Mouse (Mus musculus) spleen, adult 18-20 months (tissue): Measurements from ENCODE around the gene Aldh9a1.

Source experiments
- DNase-seq, 2 experiments: peaks; one replicate each; pipeline ENCODE4 v3.0.0; 2022; ENCODE audit warnings: mixed read lengths in 2 of 2

Gene Aldh9a1

DNA sequence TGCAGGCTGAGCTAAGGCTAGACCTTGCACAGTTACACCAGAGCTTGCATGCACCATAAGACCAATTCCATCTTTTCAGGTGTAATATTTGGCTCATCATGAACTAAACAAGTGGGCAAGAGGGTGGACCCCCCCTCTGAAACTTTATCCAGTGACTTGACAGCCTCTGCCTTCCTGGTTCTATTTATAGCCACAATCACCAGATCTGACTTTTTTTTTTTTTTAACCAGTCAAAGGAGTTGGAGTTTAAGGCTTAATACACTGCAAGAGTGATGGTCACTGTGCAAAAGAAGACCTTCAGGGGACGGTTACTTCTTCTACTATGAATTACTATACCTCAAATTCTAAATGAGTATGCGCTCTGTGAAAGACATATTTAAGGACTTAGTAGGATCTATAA lies 35.4 kb downstream of the Aldh9a1 start:
- no peak for DNase-seq

DNA sequence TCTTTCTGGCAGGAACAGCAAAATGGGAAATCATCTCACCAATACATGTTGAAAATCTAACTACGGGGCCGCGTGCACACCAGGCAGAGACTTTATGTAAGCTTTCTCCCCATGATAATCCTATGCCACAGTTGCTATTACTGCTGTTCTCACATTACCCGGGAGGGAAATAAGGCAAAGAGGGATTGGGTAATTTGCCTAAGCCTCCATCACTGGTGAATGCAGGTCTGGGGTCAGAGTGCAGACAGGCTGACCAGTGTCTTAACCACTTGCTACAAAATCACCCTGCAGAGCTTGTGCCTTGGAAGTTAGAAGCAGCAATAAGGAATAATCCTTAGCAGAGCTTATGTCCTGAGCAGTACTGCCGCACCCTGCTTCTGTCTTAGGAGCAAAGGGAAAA lies 35.8 kb downstream of the Aldh9a1 start:
- no peak for DNase-seq

DNA sequence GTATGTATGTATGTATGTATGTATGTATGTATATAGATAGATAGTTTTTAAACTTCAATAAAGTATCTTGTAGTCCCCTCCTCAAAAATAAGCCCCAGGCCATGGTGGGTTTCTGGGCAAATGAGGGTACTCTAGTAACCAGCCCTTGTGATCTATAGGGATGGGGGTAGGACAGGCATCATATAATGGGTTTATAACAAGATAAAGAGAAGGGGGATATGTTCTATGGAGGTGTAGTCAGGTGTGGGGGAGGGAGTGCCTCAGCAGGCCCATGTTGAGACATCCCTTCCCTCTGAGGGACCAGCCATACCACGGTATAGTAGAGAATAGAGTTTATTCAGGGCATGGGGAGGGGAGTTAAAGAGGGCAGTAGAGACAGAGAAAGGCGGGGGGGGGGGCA lies 36.7 kb downstream of the Aldh9a1 start:
- no peak for DNase-seq

DNA sequence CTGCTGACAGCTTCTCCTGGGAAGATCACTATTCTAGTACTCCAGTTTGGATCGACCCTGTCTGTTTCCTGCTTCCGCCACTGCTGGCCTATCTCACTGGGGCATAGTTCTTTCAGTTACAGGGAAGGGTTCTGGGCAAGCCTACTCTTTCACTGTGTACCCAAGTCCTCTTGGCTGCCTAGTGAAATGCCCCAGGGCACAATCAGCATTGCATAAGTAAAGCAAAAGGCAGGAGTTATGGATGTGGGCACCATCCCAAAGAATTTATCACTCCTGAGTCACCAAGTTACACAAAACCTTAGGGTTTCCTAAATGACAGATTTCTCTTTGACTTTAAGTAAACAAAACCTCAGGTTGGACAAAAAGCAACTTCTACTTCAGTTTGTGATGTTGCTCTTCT lies 37.5 kb downstream of the Aldh9a1 start:
- DNase-seq: no peak

- DNase-seq: no peak
These were observed 38.0 kb downstream of the Aldh9a1 start for GRCm38 (mm10) chr1:167387796-167388195.

GRCm38 (mm10) chr1:167388571-167388970 lies 38.8 kb downstream of the Aldh9a1 start:
- no peak for DNase-seq

GRCm38 (mm10) chr1:167389584-167389983 lies 39.8 kb downstream of the Aldh9a1 start:
- no peak for DNase-seq

GRCm38 (mm10) chr1:167390381-167390780 lies 40.6 kb downstream of the Aldh9a1 start:
- no peak for DNase-seq

DNA sequence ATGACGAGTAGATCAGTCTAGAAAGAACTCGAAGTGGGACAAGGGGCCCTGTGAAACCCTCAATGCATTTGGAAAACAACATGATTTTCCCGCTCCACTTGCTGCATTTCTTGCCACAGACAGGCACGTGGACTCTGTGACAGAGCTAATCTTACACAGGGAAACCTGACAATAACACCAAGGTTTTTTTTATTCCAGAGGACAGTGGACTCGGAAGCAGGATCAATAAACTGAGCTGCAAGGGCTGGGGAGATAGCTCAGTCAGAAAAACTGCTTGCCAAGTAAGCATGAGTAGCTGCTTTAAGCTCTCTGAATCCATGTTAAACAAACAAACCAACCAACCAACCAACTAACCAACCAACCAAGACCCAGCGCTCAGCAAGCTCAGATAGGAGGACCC lies 41.5 kb downstream of the Aldh9a1 start:
- DNase-seq: no peak

DNA sequence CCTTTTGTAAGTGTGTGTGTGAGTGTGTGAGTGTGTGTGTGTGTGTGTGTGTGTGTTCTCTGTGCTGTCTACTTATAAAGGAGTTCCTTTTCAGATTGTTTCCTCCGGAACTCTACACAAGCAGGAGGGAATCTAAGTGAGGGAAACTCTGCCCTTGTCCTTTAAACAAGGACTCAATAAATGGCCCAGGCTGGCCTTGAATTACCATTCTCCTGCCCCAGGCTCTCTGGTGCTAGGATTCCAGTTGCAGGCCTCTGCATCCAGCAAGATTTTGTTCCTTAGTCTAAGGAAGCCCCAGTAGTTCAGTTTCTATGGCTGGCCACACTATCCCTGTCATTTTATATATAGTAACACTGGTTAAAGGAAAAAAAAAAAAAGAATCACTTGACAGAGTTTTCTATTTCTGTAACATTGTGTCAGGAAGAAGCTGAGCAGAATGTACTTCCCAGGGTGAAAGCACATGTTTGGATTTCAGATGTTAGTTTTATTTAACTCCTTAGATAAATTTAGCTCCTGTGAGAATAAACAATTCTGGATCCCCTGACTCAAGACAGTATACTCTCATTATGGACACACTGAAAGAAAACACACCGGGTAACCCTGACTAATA lies 42.3 kb downstream of the Aldh9a1 start:
- DNase-seq: no peak

GRCm38 (mm10) chr1:167392687-167393086 lies 42.9 kb downstream of the Aldh9a1 start:
- DNase-seq: no peak

- no peak for DNase-seq
These were observed 43.5 kb downstream of the Aldh9a1 start for GRCm38 (mm10) chr1:167393281-167393680.

DNA sequence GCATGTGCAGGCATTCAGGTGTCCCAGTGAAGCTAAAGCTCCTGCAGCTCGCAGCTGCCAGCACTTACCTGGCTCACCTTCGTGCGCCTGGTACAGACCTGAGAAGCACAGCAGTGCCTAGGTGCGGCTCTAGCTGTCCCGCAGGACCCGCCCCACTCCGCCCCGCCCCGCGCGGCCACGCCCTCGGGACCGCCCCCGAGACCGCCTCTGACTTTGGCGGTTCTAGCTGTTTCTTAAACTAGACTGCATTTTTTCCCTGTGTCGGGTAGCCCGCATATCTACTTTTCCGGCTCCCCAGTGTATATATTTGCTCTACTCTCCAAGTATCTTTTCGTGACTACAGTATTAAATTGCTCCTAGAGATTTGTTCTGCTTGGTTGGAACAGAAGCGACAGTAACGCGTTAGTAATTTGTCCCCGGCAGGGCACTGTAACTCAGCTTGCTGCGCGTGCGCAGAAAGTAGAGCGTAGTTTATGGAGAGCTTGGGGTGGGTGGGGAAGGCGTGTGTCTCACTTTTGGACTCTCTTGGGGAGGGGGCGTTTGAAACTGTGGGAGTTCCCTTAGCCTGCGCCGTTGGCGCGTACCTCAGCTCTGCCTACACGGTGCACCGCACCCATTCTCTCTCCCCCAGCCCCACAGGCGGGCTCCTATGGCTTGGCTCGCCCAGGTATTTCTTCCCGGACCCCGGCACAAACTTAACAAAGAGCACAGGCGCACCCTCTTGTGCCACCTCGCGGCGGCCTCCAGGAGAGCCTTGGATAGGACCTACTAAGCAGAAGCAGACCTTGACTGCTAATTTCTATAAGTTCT lies 44.1 kb downstream of the Aldh9a1 start, which contains the start of gene Mgst3:
TSS of gene Mgst3 (minus strand) at position 159 of the 810 bp plus-strand sequence.
- DNase-seq: peak; percentile 89 to 98

DNA sequence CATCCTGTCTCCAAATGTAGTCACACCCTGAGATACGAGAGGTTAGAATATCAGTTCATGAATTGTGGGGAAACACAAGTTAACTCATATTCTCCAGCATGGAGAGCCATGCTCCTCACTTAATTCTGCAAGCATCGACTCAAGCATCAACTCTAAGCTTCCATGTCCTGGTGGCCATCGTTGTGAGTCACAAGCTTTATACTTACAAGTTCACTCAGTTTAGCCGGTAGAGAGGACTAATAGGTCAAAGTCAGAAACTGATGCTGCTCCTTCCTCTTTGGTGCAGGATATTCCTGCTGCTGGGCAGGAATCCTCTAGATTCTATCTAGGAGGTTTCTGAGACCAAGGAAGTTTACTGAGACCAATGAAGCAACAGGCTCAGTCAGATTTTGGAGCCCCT lies 55.4 kb downstream of the Aldh9a1 start:
- DNase-seq: no peak

GRCm38 (mm10) chr1:167409601-167410000 lies 59.8 kb downstream of the Aldh9a1 start:
- DNase-seq: no peak

DNA sequence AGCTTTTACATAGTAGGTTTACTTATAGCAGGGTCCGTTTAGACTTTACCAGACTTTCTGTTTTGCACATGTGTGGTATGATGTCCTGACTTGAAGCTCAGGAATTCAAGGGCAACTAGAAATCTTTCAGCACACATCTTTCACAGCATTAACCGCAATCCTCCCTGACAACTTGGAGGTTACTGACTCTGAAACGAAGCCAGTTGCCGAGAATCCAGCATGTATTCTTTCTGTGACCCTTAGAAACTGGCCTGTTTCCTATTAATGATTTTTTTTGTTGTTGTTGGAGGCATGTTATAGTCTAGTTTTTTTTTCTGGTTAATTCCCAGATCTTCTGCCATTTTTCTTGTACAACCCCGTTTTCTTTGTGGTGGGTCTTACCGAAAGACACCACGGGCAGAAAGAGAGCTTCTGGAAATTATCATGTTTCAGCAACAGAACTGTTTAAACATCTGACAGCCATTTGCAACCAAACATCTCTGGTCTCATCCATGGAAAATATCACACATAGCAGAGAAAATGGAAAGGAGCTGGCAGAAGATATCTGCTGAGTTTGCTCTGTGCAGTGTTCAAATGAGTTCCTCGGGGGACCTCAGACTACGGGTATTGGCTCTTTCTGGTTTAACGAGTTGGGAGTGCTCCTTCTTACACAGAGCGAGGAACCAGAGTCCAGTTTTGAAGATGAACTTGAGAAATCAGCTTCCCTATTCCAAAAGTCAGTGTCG lies 62.4 kb downstream of the Aldh9a1 start:
- DNase-seq: no peak

GRCm38 (mm10) chr1:167414846-167415245 lies 65.1 kb downstream of the Aldh9a1 start:
- DNase-seq: peak; percentile 16 to 61
